Mouse (Mus musculus): ENCODE data around the gene Tob1.

GRCm38 (mm10) chr11:94198405-94199146 is 12.7 kb upstream of the Tob1 start:
- no peak for TF ChIP-seq POLR2A (IDR thresholded peaks at IDR 0.05; ENCODE audit: low read depth, low read length)
- no peak for TF ChIP-seq CTCF (IDR thresholded peaks at IDR 0.05; ENCODE audit: extremely low read depth, insufficient read depth, insufficient read length, insufficient replicate concordance)
